Comparison of ENCODE assay signal across 12 mouse cellular contexts in the genomic region with DNA sequence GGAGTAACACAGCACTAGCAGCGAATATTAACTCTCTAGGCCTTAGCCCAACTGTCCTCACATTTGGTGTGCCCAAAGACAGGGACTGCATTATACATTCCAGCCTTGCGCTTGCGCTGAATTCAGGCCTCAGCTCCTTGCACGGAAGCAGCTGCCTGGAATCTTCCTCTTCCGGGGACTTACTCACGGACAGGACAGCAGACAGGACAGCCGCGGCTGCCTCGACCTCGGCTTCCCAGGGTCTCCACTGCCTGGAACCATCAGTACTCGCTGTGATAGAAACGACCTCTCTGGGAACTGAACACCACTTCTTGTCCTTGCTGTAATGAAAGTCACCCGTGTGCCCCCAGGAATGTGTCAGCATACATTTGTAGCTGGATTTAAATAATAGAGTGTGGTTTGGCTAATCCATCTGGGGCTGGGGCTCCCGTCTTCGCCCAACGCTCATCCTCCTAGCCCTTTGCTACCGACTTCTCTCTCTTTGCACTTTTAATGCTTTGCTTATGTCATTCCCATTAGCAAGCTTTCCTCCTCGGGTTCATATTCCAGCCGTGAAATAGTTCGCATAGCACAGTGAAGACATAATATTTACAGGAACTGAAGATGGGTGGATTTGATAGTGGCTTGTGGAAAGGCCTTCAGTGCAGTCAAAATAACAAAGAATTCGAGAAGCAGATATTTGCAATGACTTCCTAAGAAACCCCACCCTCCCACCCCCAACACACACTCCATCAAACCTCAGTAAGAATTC. TPM values are rescaled to one million over a fixed set of nuclear protein-coding genes. Genes with fewer than 3 reads are reported as not detected.
DNase-seq lines count a peak whose midpoint lies in the region; ATAC-seq and TF ChIP-seq lines count a peak whose summit lies in the region.
"Had no signal": no experiment of that assay in that cellular context is flagged by ENCODE, and none has a peak within 500 bp of the region (broad histone marks: within the 10 kb centered on the region; RNA-seq: fewer than 3 reads in every experiment).

No protein-coding gene starts in this region.

- peaks cover 25% of the 10 kb centered on the region for H3K4me1 ChIP-seq in forebrain, embryonic 10.5 days
- no peaks in the 10 kb centered on the region for H3K4me1 ChIP-seq in forebrain, postnatal 0 days (ENCODE audit: insufficient read depth)
- H3K4me1 ChIP-seq in embryonic facial prominence, embryonic 10.5 days: peaks cover 38% of the 10 kb centered on the region
- H3K4me1 ChIP-seq in lung, embryonic 16.5 days (replicated peaks; ENCODE audit: control insufficient read depth, insufficient read depth, low read length): peaks cover 20% of the 10 kb centered on the region

- 0 out of 2 replicates have a peak overlapping the region, but pooled peaks have one; percentile 6 for H3K27ac ChIP-seq in forebrain, embryonic 10.5 days
- no peak overlapping the region for H3K27ac ChIP-seq in forebrain, postnatal 0 days (ENCODE audit: low read depth, low read length)
- H3K27ac ChIP-seq in embryonic facial prominence, embryonic 10.5 days (replicated peaks): peak overlapping the region; percentile 65; the same call in 1 of the 2 replicates
- peak overlapping the region; percentile 66 for H3K27ac ChIP-seq in lung, embryonic 16.5 days (ENCODE audit: low read length)
- H3K27ac ChIP-seq: macrophage had no signal

- no peak overlapping the region for H3K4me2 ChIP-seq in forebrain, postnatal 0 days (ENCODE audit: low read depth)
- peak overlapping the region; percentile 9; the same call in 1 of the 2 replicates for H3K4me2 ChIP-seq in lung, embryonic 16.5 days (ENCODE audit: low read depth, low read length)

- H3K9me3 ChIP-seq in forebrain, embryonic 10.5 days: no peaks in the 10 kb centered on the region
- H3K9me3 ChIP-seq in forebrain, postnatal 0 days (ENCODE audit: low read length): no peaks in the 10 kb centered on the region
- H3K9me3 ChIP-seq in embryonic facial prominence, embryonic 10.5 days: no peaks in the 10 kb centered on the region
- H3K9me3 ChIP-seq in lung, embryonic 16.5 days (ENCODE audit: control insufficient read depth, low read length): no peaks in the 10 kb centered on the region

- H3K36me3 ChIP-seq in forebrain, embryonic 10.5 days (replicated peaks): no peaks in the 10 kb centered on the region
- H3K36me3 ChIP-seq in forebrain, postnatal 0 days (ENCODE audit: insufficient read depth): no peaks in the 10 kb centered on the region
- no peaks in the 10 kb centered on the region for H3K36me3 ChIP-seq in embryonic facial prominence, embryonic 10.5 days (replicated peaks)
- no peaks in the 10 kb centered on the region for H3K36me3 ChIP-seq in lung, embryonic 16.5 days (ENCODE audit: control insufficient read depth, insufficient read depth, low read length)

- DNase-seq in forebrain, embryonic 10.5 days (ENCODE audit: extremely low spot score, low spot score): no peak
- DNase-seq in forebrain, postnatal 0 days: no peak
- peak; percentile 49 for DNase-seq in kidney, postnatal 10 days
- DNase-seq in kidney, adult 18-20 months: no peak
- no peak for DNase-seq in embryonic facial prominence, embryonic 10.5 days (ENCODE audit: low spot score)
- no peak for DNase-seq in embryo, embryonic 10.5 days (ENCODE audit: low spot score)
- no peak for DNase-seq in urinary bladder, postnatal 36 days (ENCODE audit: low spot score in 2 of 2)
- DNase-seq: cerebellum, adult 9-10 months; spleen, adult 18-20 months had no signal

- no peak overlapping the region for H3K9ac ChIP-seq in forebrain, postnatal 0 days
- H3K9ac ChIP-seq in lung, embryonic 16.5 days (ENCODE audit: low read length): peak overlapping the region; percentile 44

- ATAC-seq in forebrain, postnatal 0 days: no peak
- ATAC-seq in lung, embryonic 16.5 days (ENCODE audit: low read depth): peak; percentile 56
- ATAC-seq: forebrain, embryonic 14.5 days had no signal

- H3K27me3 ChIP-seq in forebrain, embryonic 10.5 days (ENCODE audit: poor library complexity, severe bottlenecking): no peaks in the 10 kb centered on the region
- no peaks in the 10 kb centered on the region for H3K27me3 ChIP-seq in forebrain, postnatal 0 days (ENCODE audit: insufficient read depth, low read length)
- no peaks in the 10 kb centered on the region for H3K27me3 ChIP-seq in embryonic facial prominence, embryonic 10.5 days (replicated peaks; ENCODE audit: low read depth, poor library complexity, severe bottlenecking)
- H3K27me3 ChIP-seq in lung, embryonic 16.5 days (ENCODE audit: control insufficient read depth, insufficient read depth, low read depth, low read length): no peaks in the 10 kb centered on the region

- H3K4me3 ChIP-seq in forebrain, embryonic 10.5 days: no peak overlapping the region
- H3K4me3 ChIP-seq in forebrain, postnatal 0 days (ENCODE audit: low read depth, low read length): no peak overlapping the region
- H3K4me3 ChIP-seq in embryonic facial prominence, embryonic 10.5 days: no peak overlapping the region
- no peak overlapping the region for H3K4me3 ChIP-seq in lung, embryonic 16.5 days (ENCODE audit: low read length)

- no peak for TF ChIP-seq CTCF in forebrain, postnatal 0 days (IDR thresholded peaks at IDR 0.05; ENCODE audit: low read depth)

- WGBS in forebrain, embryonic 10.5 days: 67% methylated on average over 21 of the region's 21 CpGs
- 62% methylated on average over 21 of the region's 21 CpGs for WGBS in forebrain, postnatal 0 days
- WGBS in embryonic facial prominence, embryonic 10.5 days: 53% methylated on average over 21 of the region's 21 CpGs
- 22% methylated on average over 21 of the region's 21 CpGs for WGBS in lung, embryonic 16.5 days

RNA-seq across cellular contexts. Expression of a gene that starts 11.6 kb away (rescaled TPM):
- 0.34 and 1.2 TPM in 2 replicates for polyA plus RNA-seq in forebrain, embryonic 10.5 days (2016; fragmentation: Nextera tagmentation; extraction: Ambion mirVana)
- 14.2 and 18.0 TPM in 2 replicates for total RNA-seq in forebrain, postnatal 0 days (2014; rRNA removed)
- 9.3 and 9.6 TPM in 2 replicates for polyA plus RNA-seq in forebrain, postnatal 0 days (2015; fragmentation: Nextera tagmentation; extraction: Ambion mirVana)
- 1.4 and 1.8 TPM in 2 replicates for polyA plus RNA-seq in embryonic facial prominence, embryonic 10.5 days (2016; fragmentation: Nextera tagmentation; extraction: Ambion mirVana)
- polyA plus RNA-seq in lung, embryonic 16.5 days (2015; fragmentation: Nextera tagmentation; extraction: Ambion mirVana): 6.8 and 7.9 TPM in 2 replicates
